Mouse (Mus musculus): ENCODE measurements around the gene Fbxo46.
A peak's percentile ranks its signal among the peaks of the same experiment; 100 is the strongest.
"Not testable (repeated sequence)": the region's sequence is repeated elsewhere in the genome, so short reads cannot be mapped to it uniquely, and the experiment has no call there.

Gene Fbxo46

DNA sequence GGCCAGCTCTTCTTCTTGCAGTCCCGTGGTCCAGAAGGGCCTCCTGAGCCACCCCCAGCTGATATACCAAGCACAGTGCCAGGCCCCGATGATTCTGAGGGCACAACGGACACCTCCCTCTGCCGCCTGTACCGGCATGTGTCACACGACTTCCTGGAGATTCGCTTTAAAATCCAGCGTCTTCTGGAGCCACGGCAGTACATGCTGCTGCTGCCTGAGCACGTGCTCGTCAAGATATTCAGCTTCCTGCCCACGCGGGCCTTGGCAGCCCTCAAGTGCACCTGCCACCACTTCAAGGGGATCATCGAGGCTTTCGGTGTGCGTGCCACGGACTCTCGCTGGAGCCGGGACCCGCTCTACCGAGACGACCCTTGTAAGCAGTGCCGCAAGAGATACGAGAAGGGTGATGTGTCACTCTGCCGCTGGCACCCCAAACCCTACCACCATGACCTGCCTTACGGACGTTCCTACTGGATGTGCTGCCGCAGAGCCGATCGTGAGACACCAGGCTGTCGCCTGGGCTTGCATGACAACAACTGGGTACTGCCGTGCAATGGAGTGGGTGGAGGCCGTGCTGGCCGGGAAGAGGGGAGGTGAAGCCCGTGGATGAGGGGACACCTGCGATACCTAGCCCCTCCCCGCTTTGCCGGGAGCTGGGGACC, 17.1 kb downstream of the Fbxo46 start:
- DNase-seq (ENCODE audit: low spot score), result no peak

DNA sequence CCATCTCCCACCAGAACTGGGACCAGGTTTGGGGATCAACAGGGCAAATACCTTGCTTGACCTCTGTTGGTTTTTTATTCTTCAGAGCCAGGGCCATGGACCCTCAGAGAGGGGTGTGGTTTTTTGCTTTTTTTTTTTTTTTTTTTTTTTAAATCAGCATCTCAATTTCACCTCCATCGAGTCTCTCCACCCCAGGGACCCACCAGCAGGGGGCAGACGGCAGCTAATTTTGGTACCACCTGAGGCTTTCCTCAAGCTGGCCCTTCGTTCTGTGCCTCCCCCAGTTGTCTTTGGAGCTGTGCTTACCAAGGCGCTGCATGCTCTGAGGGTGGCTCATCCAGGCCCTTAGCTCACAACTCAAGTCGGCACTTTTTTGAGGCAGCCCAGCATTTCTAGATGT, 17.7 kb downstream of the Fbxo46 start:
- DNase-seq (ENCODE audit: low spot score), result peak; percentile 46

DNA sequence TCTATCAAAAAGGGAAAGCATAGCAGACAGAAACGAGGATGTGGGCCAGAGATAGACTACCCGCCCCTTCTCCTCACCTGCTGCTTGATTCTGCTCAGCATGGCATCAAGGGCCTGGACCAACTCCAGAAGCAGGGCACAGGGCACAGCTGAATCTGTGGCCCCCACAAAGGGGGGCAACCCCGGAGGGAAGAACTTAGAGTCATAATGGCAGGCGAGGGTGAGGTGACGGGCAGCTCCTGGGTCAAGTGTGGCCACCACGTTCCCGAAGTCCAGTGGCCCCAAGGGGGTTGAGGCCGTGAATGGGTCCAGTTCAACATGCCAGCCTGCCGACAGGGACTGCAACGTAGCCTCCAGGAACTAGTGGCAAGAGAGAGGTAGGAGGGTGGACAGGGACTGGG, 27.1 kb downstream of the Fbxo46 start:
- DNase-seq (ENCODE audit: low spot score), result no peak

DNA sequence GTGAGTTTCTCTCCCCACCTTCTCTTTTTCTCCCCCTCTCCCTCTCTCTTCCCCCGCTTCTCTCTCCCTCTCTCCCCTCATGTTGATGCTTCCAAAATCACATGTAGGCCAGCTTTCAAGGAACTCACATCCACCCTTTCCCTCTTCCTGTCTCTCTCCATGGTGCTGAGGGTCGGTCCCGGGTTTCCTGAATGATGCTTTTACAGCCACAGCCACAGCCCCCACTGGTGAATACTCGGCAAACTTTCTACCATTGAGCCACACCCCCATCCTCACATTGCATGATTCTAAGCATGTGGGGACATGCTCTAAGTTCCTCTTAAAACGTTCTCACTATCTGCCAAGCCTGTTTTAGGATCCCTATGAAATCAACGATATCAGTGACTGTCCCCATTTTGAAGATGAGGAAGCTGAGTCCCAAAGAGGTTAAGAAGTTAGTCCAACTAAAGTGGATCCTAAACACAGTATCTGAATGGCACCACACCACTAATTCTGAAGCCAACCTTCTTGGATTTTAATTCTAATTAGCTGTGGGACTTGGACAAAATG, 27.9 kb downstream of the Fbxo46 start:
- no peak for DNase-seq (ENCODE audit: low spot score)

DNA sequence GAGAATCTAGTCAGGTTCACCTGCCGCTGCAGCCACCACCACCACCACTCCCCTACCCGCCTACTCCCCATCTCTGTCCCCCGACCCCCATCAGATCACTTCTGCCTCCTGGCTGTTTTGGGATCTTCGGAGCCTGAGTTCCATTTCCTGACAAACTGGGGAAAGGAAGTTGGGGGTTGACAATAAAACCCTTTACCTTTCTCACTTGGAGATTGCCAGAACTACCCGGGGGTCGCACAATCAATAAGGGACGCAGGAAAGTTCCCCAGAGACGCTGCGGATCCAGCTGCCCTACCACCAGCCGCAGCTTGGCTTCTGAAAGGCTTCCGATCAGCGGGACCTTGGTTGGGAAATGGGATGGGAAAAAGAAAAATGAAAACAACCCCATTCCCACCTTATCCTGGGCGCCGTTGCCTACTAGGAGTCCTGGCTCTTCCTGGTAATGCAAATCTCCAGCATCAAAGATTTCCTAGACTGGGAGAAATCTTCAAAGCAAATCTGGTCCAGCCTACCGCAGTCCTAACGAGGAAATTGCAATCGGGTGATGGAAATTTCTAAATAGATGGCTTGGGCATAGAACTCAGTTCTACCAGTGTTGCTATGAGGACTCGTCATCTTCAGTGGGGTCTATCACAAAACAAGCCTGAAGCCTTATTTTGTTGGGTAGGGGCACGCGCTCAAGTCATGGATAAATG, 28.7 kb downstream of the Fbxo46 start:
- DNase-seq (ENCODE audit: low spot score), result peak; percentile 40

DNA sequence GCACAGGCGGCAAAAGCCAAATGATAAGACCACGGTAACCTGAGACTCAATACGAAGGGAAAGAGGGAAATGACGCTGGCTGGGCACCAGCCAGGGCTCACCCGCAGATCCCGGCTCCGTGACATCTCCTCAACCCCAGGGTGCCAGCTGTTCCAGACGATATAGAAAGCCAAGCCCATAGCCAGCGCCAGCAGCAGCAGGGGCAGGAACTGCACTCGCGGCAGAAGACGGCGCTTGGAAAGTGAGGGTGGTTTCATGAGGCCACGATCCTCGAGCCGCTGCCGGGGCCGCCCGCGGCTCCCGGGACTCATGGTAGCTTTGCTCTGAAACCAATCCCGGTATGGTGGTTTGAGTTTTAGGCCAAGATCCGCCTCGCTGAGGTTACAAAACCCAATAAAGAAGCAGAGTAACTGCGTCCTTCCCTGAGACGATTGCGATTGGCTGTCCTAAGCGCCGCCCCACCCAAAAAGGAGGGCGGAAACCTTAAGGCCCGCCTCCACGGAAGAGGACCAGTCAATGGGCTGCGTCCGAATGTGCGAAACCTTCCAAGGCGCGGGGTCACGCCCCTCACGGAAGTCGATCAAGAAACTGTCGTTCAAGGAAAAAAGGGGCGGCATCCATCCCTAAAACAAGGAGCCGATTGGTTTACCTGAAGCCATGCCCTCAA, 29.3 kb downstream of the Fbxo46 start, which contains the start of gene Qpctl:
Gene Qpctl (minus strand): TSS at position 417 of the 667 bp plus-strand sequence.
- DNase-seq (ENCODE audit: low spot score), result peak; percentile 98

DNA sequence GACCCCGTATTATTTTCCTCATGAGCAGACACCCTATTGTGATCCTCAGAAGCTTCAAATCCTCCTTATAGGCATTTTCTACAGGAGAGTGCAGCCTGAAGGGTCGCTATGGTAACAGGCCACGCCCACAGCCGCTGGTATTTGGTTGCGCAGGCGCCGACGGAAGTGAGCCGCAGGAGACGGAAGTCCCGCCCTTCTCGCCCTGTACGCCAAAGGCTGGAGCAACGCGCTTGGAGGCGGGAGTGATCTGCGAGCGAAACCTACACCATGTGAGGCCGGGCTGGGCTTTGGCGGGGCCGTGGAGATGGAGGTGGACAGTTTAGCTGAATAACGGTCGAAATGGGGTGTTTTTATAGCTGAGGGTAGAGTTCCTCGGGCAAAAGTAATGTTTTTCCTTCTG, 30.0 kb downstream of the Fbxo46 start, which contains the start of gene Snrpd2:
Gene Snrpd2 (plus strand): TSS at position 97 of the 400 bp plus-strand sequence.
- DNase-seq (ENCODE audit: low spot score), result peak; percentile 96

DNA sequence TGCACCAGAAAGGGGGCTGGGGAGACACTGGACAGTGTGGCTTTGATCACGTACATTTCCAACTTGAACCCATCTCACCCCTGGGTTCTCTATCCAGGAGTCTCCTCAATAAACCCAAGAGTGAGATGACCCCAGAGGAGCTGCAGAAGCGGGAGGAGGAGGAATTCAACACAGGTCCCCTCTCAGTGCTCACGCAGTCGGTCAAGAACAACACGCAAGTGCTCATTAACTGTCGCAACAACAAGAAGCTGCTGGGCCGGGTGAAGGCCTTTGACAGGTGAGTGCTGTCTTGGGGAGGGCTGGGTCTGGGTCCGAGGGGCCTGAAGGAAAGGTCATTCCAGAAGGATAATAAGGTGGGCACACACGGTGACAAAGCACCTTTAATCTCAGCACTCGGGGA, 31.5 kb downstream of the Fbxo46 start:
- not testable (repeated sequence) for DNase-seq (ENCODE audit: low spot score)

DNA sequence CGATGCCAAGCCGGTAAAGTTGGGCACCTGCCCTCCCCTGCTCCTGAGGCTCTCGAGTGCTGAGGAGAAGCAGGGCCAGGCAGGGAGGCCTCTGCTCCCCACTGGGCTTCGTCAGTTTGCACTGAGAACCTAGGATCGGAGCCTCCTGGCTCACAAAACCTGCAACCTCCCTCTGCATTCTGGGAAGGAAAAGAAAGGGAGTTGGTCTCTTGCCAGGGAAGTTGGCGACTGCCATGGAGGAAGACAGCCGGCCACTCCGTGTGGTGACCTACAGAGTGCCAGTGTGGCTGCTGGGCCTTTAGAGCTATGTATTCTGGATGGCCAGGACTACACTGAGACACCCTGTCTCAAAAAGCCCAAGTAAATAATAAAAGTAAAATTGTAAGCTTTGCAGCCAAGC, 35.1 kb downstream of the Fbxo46 start:
- DNase-seq (ENCODE audit: low spot score), result no peak

DNA sequence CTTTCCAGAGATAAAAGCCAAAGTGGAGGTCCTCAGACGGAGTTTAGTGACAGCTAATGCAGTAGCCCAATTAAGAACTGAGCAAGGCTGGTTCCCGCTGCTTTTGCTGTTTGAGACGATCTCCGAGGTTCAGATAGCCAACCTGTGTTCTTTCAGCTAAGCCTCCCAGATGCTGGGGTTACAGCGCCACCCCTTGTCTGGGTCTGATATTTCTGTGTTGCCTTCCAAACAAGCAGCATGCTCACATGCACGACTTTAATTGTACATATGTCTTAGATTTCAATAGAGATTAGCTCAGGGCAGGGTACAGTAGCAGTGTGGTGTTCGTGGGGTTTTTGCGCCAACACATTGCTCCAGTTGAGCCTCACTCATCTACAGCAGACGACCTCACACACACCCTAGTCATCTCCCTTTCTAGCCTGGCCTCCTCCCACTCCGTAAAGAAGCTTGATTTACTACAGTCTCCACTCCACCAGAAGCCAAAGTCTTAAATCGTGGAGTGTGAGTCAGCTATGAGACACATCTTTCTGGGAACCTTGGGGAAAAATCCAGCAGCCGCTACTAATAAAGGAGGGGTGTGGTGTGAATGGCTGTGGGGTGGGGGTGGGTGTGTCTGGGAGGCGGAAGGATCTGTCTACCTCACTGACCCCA, 36.3 kb downstream of the Fbxo46 start:
- peak; percentile 82 for DNase-seq (ENCODE audit: low spot score)

DNA sequence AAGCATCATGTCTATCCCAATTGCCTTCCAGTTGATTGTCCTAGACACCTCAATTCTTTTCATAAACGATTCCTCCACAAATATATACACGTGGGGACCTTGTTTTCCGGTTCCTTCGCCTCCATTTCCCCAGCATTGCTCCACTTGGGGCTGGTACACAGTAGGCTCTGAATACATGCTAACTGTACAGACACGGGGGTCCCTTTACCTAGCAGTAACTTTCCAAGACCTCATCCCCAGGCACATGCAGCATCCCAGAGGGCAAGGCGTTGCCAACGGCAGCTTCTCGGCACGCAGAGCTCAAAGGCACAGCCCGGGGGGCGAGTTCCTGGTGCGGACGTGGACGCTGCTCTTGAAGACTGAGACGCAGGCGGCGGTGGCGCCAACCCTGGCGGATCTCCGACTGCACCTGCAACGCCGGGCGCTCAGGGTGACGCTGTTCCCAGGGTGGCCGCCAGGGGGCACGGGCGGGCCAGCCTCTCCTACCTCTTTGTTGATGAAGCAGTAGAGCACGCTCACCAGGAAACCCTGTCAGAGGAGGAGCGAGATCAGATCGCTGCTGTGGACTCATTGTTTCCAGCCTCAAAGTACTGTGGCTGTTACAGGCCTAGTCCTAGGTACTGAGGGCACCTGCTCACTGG, 37.6 kb downstream of the Fbxo46 start:
- DNase-seq (ENCODE audit: low spot score), result peak; percentile 82

DNA sequence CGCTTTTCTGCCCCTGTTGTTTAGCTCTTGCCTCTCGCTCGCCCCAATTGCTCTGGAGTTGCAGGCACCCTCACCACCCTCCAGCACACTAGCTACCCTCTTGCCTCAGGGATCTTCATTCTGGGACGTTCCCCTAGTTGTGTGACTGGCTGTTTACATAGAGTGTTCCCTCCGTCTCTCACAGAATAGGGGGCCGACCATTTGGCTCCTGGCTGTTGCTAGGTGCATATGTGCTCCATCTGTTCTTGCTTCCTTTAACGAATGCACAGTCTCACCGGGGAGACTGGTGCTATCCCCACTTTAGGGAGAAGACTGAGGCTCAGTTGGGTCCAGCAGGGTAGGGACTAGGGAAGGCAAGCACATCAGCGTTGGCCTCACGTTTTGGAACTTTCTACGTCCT, 38.9 kb downstream of the Fbxo46 start:
- no peak for DNase-seq (ENCODE audit: low spot score)

DNA sequence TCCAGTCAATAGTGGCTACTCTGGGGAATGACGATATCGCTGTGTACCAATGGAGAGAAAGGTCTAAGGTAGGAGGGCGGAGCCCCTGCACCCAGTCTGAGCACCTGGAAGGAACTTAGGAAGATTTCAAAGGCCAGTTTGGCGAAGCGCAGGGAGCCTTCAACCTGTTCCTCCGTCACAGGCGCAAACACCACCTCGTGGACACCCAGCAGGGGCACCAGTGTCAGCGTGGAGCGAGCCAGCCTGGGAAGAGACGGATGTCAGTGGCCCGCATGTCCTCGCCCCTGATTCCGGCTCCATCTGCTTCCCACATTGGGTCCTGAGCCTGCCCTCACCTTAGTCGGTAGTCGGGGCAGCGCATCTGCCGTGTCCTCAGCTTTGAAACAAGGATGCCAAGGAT, 39.8 kb downstream of the Fbxo46 start:
- no peak for DNase-seq (ENCODE audit: low spot score)

DNA sequence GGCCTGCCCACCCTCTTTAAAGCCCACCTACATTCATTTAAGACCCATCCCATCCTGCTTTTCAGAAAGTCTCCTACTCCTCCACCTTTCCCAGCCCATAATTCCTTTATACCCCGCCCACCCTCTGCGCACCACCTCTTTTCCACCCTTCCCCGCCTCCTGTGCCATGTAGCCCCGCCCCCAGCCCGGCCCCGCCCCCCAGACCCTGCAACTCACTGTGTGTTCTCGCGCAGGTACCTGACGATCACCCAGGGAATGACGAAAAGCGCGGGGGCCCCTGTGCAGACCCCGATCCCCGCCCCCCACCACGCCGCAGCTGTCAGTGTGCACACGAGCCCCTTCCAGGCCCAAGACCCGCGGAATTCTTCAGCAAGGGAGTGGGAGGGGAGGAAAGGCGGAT, 40.5 kb downstream of the Fbxo46 start:
- no peak for DNase-seq (ENCODE audit: low spot score)

DNA sequence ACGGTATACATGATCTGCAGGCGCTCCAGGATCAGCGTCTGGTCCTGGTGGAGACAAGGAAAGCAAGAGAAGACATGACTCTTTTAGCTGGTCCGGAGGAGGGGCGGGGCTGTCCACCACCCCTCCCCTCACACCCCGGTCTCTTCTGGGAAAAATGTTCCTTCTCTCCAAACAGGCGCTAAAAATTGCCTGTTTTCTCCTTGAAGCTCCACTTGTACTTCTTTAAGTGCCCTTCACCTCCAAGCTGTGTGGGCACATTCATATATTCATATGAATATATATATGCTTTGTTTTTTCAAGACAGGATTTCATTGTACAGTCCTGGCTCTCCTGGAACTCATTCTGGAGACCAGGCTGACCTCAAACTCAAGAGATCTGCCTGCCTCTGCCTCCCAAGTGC, 43.3 kb downstream of the Fbxo46 start:
- DNase-seq (ENCODE audit: low spot score), result no peak

DNA sequence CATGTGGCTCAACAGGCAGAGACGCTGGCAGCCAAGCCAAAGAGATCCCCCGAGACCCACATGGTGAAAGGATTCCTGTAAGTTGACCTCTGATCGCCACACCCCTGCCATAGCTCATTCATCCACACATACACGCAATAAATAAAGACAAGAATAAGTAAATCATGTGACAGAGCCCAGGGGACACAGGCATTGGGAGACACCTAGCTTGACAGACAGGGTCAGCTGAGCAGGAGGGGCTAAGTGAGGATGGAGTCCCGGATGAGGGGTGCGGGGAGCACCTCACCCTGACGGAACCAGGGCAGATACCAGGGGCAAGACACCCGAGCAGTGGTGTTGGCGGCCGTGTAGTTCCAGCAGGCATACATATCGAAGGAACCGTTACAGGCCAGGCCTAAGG, 44.1 kb downstream of the Fbxo46 start:
- DNase-seq (ENCODE audit: low spot score), result no peak

DNA sequence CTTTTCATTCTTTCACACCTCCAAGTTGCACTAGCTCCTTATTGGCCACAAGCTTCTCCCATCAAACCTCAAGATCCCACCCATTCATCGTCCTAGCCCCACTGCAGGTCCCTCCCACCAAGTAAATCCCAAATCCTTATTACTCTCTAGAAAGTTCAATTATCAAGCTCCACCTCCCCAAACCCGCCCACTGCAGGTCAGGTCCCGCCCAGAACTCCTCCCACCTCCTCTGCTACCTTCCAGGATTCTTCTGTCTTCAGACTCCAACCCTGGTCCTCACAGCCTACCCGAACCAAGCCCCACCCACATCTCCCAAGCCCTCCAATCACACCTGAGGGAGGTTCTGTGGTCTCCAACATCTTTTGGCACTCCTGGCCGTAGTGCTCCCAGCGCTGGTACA, 44.5 kb downstream of the Fbxo46 start:
- peak; percentile 63 for DNase-seq (ENCODE audit: low spot score)

DNA sequence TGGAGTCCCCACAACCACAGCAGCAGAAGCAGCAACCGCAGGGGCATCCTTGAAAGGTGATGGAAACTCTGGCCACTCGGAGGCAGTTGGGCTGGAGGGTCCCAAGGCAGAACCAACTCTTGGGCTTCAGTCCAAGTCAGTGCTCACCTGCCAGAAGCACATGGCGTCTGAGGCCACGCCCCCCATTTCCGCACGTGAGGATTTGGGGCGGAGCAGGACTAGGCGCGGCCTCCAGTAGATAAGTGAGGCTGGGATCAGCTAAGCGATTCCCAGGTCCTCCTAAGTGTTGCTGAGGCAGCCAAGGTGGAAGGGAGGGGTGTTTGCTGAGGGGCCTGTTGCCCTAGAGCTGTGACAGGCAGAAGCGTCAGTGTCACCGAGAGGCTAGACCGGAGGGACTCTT, 45.3 kb downstream of the Fbxo46 start:
- peak; percentile 61 for DNase-seq (ENCODE audit: low spot score)

DNA sequence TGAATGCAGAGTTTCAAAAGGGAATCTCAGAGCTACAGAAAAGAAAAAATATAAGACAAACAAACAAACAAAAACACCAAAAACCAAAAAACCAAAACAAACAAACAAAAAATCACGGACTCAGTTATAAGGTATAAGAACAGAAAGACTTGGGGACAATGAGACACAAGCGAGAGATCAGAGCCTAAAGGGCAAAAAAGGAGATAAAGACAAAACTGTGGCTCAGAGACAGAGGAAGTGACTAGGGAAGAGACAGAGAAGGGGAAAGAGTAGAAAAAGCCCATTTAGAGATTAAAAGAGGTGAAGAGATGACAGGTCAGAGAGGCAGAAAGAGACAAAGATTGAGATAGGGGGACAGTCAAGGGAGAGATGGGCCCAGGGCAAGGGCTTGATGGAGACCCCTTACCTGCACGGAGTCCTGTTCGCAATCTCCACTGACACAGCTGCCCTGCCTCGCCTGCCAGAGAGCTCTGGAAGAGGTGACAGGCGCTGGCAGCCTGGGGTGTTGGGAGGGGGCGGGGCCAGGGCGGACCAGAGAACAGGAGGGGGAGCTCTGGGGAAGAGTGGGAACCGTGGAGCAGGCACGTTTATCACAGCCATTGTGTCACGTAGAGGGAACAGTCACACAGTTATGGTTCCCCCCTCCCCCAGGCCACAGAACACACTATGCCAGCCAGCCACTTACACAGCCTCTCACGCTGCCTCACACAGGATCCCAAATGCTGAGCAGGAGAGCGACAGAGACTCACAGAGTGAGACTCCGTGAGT, 46.2 kb downstream of the Fbxo46 start, which contains the start of gene Gipr:
Gene Gipr (minus strand): TSS at position 472 of the 768 bp plus-strand sequence.
- no peak for DNase-seq (ENCODE audit: low spot score)

DNA sequence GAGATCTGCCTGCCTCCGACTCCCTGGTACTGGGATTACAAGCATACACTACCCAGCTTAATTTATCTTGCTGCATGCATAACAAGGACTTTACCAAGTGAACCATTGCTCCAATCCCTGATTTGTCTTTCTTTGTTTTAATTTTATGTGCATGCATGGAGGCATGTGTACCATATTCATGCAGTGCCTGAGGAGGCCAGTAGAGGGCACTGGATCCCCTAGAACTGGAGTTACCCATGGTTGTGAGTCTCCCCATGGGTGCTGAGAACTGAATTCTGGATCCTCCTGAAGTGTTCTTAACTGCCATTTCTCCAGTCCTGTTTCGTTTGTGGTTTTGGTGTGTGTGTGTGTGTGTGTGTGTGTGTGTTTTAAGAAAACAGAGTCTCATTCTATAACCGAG, 47.3 kb downstream of the Fbxo46 start:
- DNase-seq (ENCODE audit: low spot score), result no peak

DNA sequence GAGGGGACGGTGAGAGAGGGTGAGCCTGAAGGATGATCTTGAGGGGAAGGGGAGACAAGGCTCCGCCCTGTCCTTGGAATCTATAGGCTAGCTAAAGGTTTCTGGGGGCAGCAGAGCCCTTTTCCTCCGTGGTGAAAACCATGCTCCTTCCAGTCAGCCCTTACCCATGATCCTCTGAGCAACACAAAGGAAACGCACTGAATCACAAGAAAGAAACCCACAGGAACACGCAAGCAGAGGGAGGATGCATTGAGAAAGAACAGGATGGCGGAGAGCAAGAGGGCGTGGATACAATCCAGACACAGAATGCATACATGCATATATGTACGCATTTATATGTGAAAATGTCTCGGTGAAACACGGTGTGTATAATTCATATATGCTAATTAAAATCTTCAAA, 49.8 kb downstream of the Fbxo46 start:
- DNase-seq (ENCODE audit: low spot score), result no peak

All from MN1 (cell line).